Mouse (Mus musculus) embryo, embryonic 10 days (tissue): ENCODE results near the gene Vdr.

ENCODE experiments used
- DNase-seq: peaks from one replicate; pipeline ENCODE4 v3.0.0-alpha.2; 2015; ENCODE audit warnings: low spot score

The Vdr gene

DNA sequence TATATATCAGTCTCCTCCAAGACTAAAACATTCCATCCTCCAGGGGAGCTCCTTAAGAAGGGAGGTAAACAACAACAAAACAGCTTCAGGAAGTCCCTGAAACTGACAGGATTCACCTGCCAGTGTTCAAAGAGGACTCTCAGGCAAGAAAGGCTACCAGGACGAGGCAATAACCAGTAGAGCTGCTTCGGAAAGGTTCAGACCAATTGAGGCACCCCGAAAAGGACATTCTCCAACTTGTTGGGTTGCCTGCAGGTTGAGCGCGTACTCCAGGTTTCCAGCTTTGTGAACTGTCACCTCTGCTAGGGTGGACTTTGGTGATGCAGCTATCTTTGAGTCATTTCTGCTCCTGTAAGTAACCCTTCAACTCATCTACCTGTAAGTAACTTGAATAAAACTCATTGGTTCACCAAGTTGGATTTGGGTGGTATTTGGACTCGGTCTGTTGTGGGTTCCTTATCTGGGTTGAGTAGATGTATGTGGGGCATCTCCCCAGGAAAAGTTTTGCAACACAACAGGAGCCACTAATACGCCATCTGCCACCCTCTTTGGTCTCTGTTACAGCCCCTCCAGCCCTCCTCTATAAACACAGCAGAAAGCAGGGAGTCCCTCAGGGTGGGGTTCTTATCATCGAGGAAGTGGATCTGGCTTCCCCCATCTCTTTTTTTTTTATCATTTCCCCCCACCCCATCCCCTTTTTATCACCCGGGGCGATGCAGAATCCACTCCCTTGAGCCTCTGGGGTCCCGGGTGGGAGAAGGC is 64.1 kb downstream of the Vdr start:
- no peak for DNase-seq

- DNase-seq = no peak
Observed at GRCm38 (mm10) chr15:97844037-97845034, 66.1 kb downstream of the Vdr start, which contains the start of gene Hdac7. Gene Hdac7, minus strand, starts transcription at chr15:97844502.

DNA sequence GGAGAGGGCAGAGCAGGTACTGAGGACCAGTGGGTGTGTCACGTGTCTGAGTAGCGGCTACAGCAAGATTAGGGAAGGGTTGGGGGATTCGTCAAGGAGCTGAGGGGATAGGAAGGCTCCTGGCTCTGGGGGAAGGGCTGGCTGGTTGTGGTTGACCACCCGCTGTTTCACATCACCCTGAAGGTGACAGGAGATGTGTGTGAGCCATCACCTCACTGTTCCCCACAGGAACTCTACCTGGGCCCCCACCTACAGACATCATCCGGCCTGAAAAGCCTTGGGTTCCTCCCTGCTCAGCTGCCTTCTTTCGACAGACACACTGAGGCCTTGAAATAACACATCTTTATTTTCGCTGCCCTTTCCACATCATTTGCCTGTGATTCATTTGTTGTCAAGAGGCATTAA is 67.2 kb downstream of the Vdr start:
- no peak for DNase-seq

- no peak for DNase-seq
Observed at GRCm38 (mm10) chr15:97842058-97842457, 68.4 kb downstream of the Vdr start.

- DNase-seq = no peak
Observed at GRCm38 (mm10) chr15:97841383-97841782, 69.0 kb downstream of the Vdr start.

DNA sequence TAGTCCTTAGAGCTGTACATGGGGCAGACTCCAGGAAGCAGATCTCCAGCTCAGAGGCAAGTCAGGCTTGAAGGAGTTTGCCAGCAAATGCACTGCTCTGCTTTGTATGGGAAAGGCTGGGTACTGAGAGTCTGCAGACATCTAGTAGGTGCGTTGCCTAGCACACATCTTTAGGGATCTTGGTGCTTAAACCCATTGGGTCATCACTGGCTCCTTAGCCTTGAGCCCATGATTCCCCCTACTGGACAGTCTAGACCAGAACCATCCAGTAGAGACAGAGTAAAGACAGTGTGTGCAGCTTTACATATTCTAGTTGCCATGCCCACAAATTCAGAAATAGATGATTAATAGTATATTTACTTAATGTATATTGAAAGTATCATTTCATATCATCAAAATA is 69.6 kb downstream of the Vdr start:
- DNase-seq = no peak

DNA sequence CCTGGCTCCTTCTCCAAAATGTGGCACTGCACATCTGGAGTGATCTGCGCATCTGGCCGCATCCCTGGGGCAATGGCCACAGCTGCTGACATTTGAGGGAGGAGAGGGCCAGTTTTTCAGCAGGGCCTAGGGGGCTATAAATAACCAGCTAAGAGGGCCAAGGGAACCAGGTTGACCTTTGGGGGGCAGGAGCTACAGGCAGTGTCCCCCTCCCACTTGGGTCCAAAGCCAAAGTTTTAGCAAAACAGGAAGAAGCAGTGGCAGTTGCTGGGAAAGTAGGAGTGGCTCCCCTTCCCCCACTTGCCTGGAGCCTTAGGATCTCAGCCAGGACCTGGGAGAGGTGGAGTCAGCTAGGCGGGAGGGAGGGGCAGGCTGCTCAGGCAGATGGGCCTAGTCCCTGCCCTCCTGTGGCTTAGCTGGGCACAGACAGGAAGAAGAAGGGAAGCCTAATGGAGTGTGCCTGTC is 70.4 kb downstream of the Vdr start:
- peak; percentile 82 for DNase-seq

DNA sequence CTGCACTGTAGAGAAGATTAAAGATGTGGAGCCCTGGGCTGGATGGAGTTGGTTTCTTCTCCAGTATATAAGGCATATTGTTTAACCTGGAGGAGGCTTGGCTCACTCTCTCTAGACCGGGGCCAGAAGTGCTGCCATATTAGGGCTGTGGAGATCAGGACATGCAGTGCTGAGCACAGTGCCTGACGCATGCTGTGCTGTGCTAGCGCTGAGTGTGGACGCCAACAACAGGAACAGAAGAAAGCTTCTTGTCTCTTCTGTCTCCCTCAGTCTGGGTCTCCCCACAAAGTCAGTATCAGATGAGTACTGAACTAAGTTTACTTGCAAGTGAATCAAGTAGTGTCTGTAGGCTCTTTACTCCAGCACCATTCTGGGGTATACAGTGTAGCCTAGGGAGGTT is 71.0 kb downstream of the Vdr start:
- no peak for DNase-seq

- DNase-seq = no peak
Observed at GRCm38 (mm10) chr15:97839012-97839411, 71.4 kb downstream of the Vdr start.

DNA sequence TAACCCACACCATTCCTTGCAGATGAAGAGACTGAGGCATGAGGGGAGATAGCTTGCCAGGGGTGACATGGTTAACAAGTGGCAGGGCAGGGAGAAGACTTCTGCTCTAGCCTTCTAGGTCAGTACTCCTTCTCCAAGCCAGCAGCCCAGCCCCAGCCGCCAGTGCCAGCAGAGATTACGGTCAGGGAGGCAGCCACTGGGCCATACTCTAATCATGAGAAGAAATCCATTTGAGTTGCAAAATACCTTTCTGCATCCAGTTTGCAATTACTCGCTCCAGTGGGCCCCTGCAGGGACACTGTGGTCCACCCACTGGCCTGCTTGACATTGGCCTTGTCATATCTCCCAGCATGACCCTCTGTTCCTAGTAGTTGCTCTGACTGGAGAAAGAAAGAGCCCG is 72.0 kb downstream of the Vdr start:
- DNase-seq = no peak

- no peak for DNase-seq
Observed at GRCm38 (mm10) chr15:97837491-97838061, 72.9 kb downstream of the Vdr start.

DNA sequence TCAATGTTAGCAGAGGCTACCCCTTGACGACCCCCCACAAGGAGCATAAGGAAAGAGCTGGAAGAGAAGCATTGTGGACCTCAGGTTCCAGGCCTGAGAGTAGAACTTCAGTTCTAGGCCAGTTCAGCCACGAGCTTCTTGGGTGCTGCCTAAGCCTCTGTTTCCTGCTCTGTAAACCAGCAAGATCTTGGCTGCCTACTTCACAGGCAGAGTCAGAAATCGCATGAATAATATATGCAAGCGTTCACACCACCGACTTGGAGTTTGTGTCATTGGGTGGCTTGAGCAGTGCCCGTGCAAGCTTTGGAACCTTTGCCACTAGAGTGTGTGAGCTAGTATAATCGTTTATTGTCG is 73.6 kb downstream of the Vdr start:
- no peak for DNase-seq

- no peak for DNase-seq
Observed at GRCm38 (mm10) chr15:97836153-97836893, 74.1 kb downstream of the Vdr start.

DNA sequence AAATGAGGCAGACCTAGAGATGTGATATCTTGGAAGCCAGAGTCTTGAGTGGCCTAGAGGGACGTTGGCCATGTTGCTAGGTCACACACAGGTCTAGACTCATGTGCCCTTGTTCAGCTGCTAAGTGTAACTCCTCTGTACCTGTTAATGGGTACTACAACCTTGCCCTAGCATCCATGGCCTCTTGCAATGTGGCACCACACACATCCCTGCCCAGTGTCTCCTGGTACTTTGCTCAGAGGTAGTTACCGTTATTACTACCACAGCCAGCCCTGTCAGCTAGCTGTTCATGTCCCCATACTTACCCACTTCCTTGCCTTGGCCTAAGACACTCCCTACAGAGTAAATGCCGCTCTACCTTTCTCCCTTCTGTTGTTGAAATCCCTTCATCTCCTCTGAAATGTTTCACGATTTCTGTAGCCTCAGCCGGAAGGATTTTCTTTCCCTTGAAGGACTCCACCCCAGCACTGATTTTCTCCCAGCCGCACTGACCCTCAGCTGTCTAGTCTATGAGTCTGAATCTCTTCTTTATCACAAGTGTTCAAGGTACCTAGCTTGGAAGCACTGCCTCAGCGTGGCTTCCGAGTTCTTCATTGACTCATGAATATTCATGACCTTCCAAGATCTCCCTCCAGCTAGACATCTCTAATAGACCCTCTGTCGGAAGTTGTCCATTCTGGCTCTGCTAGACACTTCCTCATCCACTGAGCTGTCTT is 77.5 kb downstream of the Vdr start:
- DNase-seq = no peak

GRCm38 (mm10) chr15:97831987-97832640 is 78.3 kb downstream of the Vdr start:
- peak; percentile 81 for DNase-seq

GRCm38 (mm10) chr15:97831242-97831986 is 79.0 kb downstream of the Vdr start:
- DNase-seq = peak; percentile 71

DNA sequence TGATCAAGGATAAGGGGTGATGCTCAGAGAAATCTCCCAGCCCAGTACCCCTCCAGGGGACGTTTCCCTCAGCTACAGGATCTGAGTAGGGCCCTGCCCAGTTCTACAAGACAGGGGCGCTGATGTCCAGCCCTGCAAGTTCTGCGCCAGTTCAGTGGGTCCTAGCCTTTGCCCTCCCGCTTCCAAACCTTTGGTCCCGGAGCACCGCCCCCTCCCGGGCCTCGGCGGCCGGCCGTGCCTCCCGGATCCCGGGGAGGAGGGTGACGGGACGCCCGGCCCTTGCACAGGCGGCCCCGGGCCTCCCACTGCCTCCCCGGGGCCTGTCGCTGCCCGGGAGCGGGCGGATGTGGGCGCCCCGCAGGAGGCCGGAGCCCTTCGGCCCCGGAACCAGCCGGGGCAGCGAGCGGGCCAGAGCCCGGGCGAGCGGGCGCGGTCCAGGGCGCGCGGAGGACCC is 79.6 kb downstream of the Vdr start:
- DNase-seq = peak; percentile 66

DNA sequence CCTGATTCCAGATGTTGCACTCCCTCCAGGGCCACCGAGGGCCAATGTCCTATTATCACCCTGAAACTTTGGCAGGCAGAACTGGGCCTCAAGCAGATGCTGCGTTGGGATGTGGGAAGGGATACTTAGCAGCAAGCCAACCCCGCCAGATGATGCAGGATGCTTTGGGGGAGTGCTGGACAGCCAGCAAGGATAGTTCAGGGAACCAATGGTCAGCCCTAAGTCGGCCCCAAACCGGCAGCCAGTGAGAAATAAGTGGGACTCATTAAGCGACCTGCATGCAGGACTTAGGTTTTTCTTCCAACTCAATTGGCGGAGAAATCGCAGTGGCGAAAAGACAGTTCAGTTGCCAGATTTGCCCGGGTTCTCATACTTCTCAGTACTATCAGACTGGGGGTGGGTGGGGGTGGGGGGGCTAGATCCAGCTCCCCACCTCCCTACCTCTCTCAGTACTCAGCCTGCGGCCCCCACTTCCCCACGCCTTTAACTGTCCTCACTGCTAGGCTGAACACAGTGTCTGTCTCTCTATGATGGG is 80.1 kb downstream of the Vdr start:
- DNase-seq = peak; percentile 55

GRCm38 (mm10) chr15:97829432-97829831 is 81.0 kb downstream of the Vdr start:
- no peak for DNase-seq
